Mouse (Mus musculus) kidney, postnatal 10 days (tissue): Measurements from ENCODE around the gene Tmod1.

ENCODE experiments used
- DNase-seq: peaks from one replicate; pipeline ENCODE4 v3.0.0; 2021; ENCODE audit warnings: mixed read lengths

Tmod1 gene

DNA sequence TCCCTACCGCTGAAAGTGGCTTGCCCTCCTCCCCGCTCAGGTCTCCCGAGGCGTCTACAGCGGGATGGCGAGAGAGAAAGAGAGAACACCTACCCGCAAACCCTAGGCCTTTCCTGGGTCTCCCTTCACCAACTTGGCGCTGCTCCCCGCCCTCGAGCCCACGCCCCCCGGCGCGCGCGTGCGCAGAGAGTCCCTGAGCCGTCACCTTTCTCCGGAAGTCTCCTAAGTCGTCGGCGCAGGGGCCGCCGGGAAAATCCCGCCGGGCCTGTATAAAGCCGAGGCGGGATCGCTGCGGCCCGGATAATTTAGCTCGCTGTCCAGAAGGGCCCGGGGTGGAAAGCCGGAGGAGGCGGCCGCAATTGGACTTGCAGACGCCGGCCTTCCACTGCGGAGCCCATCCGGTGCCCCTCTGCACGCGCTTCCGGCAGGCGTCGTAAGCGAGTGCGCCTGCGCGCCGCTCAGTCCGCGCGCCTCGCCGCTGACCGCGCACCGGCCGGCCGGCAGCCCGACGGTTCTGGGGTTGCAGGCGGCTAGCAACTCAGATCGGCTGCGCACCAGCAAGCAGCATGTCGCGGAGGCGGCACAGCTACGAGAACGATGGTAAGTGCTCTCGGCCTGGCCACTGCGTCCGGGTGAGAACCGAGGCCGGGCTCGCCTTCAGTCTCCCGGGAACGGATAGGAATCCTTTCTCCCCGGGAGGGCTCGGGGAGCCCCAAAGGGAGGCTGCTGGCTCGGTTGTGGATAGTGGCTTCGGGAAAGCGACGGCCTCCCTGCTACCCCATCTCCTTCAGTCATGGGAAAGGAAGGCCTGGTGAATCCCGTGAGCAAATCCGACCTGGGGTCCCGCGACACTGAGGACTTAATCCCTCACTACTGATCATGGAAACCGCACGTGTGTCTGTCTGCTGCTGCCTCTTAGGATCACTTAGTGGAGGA is 99.8 kb downstream of the Tmod1 start, which contains the start of the genes Ncbp1 and Tstd2:
Ncbp1 (plus strand) TSS at position 327 of the 936 bp plus-strand sequence.
Tstd2 (minus strand) TSS at position 408 of the 936 bp plus-strand sequence.
- peak; percentile 95 for DNase-seq

DNA sequence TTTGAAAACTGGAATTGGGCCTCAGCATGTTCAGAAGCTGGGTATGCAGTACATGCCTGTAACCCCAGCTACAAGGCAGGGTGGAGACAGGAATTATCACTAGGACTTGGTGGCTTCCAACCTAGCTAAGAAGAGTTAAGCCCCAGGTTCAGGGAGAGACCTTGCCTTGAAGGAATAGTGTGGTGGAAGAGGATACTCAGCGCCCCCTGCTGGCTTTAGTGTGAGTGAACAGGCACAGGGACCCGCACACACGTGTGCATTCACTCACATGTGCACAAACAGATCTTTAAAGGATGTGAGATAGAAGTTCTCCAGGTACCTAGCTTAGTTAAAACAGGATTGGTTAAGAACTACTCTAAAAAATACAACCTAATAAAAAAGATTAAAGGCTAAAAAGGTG is 105.6 kb downstream of the Tmod1 start:
- DNase-seq: peak; percentile 20

GRCm38 (mm10) chr4:46146881-46147280 is 108.1 kb downstream of the Tmod1 start:
- no peak for DNase-seq

- DNase-seq: no peak
Measured at GRCm38 (mm10) chr4:46151903-46152544, 113.3 kb downstream of the Tmod1 start.

DNA sequence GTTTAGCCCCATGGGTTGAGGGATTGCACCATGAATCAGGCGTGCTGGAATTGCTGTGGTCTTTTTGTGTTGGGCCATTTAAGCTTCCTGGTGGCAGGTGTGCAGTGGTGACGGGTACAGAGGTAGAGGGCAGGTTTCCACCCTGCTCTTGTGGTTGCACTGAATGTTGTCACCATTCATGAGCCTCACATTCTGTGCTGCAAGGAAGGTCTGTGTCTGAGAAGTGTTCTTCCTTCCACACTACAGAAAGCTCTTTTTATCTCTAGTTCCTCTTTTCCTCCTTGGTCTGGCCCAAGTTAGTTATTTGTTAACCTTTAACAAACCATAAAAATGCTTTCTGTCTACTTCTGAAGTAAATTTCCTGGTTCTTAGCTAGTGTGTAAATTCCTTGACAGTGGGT is 125.3 kb downstream of the Tmod1 start:
- no peak for DNase-seq
